Mouse (Mus musculus) heart, embryonic 16.5 days (tissue): Measurements from ENCODE around the gene Mgst1. TPM values are rescaled to one million over a fixed set of nuclear protein-coding genes. Genes with fewer than 3 reads are reported as not detected.

ENCODE experiments used
- polyA plus RNA-seq: library from polyadenylated mRNA; unstranded; fragments of >200 nt; fragmentation: Nextera tagmentation; extraction: Ambion mirVana; gene quantifications from 2 replicates; pipeline ENCODE4 v1.2.1, GENCODE M21; 2015

Gene Mgst1
- polyA plus RNA-seq, 1 experiment from 2014 or later, result 123 TPM

Other genes starting within 250 kb of the Mgst1 start
- 0.25 TPM in 1 of 2 replicates, not detected in the other for gene Slc15a5, start 60.4 kb upstream of the Mgst1 start, polyA plus RNA-seq